Mouse (Mus musculus): ENCODE results near the gene Tmem221. TPM values are rescaled to one million over a fixed set of nuclear protein-coding genes. Genes with fewer than 3 reads are reported as not detected.

The Tmem221 gene
- 3.4 and 4.1 TPM in 2 replicates for polyA plus RNA-seq (2012; rRNA removed)

GRCm38 (mm10) chr8:71558071-71558957 lies at the start of gene Tmem221:
TSS of gene Tmem221 (minus strand) at chr8:71558871.
- no peak for DNase-seq (ENCODE audit: low read depth)

GRCm38 (mm10) chr8:71604021-71604420 lies 45.4 kb upstream of the Tmem221 start:
- no peak for DNase-seq (ENCODE audit: low read depth)

GRCm38 (mm10) chr8:71602666-71603334 lies 44.1 kb upstream of the Tmem221 start:
- DNase-seq (ENCODE audit: low read depth), result no peak

DNA sequence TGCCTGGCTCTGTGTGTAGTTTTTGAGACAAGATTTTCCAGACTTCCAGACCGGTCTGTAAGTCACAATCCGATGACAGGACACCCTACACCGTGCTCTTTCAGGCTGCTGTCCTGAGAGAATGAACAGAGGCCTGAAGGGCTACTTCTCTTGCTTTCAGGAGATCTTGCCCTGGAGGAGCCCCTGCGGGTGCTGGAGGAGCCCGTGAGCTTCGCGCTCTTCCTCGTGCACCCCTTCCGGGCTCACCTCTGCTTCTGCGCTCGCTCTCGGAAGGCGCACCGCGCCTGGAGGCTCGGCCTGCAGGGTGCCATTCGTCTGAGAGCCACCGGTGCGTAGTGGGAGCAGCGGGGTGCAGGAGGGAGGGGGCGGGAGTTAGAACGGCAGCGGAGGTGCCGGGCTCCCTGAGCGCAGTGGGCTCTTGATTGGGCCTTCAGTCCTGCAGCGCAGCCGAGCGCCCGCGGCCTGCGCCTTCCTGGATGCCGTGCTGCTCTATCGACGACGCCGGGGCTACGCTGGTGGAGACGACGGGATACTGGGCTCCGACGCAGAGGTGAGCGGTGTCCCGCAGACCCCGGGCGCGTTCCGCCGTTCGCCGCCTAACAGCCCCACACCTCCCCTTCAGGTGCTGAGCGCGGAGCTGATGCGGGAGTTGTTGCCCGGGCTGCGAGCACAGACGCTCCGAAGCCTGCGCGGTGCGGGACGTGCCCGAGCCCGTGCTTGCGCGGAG lies 43.4 kb upstream of the Tmem221 start:
- DNase-seq (ENCODE audit: low read depth), result no peak

DNA sequence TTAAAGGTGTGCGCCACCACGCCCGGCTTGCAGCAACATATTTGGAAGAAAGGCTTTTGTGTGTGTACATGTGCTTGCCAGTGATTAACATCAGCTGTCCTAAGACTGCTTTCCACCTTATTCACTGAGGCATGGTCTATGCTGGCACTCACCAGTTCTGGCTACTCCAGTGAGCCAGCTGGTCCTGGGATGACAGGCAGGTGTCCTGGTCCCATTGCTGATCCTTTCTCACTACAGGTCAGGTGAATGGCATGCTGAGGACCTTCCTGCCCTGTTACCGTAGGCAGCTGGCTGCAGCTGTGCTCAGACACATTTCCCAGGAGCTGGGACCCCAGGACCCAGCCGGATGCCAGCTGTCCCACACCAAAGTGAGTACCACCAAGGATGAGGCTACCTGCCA lies 40.2 kb upstream of the Tmem221 start:
- DNase-seq (ENCODE audit: low read depth), result no peak

DNA sequence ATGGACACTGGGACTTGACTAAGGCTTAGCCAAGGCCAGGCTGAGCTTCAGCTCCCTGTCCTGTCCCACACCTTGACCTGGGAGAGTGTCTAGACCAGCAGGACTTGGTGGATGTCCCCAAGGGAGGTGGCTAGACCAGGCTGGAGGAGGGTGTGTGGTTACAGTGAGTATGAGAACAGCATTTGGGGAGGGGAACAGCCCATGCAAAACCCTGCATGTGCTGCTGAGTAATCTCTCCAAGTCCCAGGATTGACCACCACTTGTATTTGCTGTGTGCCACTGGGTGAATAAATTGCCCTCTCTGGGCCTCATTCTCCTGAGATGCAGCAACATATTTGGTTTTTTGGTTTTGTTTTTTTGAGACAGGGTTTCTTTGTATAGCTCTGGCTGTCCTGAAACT lies 39.7 kb upstream of the Tmem221 start:
- DNase-seq (ENCODE audit: low read depth), result no peak

GRCm38 (mm10) chr8:71597451-71597850 lies 38.8 kb upstream of the Tmem221 start, which contains the start of gene Fam129c:
TSS of gene Fam129c (plus strand) at chr8:71597648.
- no peak for DNase-seq (ENCODE audit: low read depth)

- no peak for DNase-seq (ENCODE audit: low read depth)
Observed at GRCm38 (mm10) chr8:71596798-71597197, 38.1 kb upstream of the Tmem221 start.

GRCm38 (mm10) chr8:71596384-71596783 lies 37.7 kb upstream of the Tmem221 start:
- DNase-seq (ENCODE audit: low read depth), result no peak

- no peak for DNase-seq (ENCODE audit: low read depth)
Observed at GRCm38 (mm10) chr8:71595862-71596261, 37.2 kb upstream of the Tmem221 start.

DNA sequence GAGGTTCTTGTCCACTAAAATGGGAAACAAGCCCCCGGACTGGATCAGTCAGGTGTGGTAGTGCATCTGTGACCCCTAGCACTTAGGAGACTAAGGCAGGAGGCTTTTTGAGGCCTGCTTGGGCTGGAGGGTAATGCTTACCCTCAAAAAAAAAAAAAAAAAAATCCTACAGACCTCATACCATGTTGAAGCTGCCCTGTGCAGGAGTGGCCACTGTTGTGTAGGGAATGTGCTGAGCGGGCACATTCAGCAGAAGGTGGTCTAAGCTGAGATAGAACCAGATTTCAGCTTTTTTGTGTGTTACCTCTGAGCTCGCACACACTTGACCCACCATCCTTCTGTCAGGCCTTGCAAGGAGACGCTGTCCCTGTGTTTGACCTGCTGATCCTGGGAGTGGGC lies 35.7 kb upstream of the Tmem221 start:
- no peak for DNase-seq (ENCODE audit: low read depth)

- no peak for DNase-seq (ENCODE audit: low read depth)
Observed at GRCm38 (mm10) chr8:71593556-71594323, 35.1 kb upstream of the Tmem221 start.

- no peak for DNase-seq (ENCODE audit: low read depth)
Observed at GRCm38 (mm10) chr8:71592374-71593170, 33.9 kb upstream of the Tmem221 start.

GRCm38 (mm10) chr8:71591471-71592373 lies 33.1 kb upstream of the Tmem221 start, which contains the start of gene Pgls:
TSS of gene Pgls (plus strand) at chr8:71592176.
- no peak for DNase-seq (ENCODE audit: low read depth)

GRCm38 (mm10) chr8:71591017-71591416 lies 32.3 kb upstream of the Tmem221 start:
- DNase-seq (ENCODE audit: low read depth), result no peak

- no peak for DNase-seq (ENCODE audit: low read depth)
Observed at GRCm38 (mm10) chr8:71588762-71589161, 30.1 kb upstream of the Tmem221 start.

DNA sequence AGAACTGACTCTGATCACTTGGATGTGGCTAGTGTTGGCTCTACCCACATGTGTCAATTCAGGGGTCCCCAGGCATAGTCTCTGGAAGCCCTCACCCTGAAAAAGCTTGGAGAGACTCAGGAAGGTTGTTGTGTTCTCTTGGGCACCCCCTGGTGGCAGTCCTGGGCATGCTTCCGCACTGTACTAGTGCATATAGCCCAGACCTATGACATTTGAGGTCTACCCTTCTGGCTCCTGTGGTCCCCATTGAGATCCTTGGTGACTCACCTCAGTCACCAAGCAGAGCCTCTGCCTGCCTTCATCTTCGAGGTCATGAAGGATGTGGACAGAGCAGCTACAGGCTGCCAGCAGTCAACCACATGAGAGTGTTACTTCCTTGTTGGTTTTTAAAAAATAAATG lies 28.2 kb upstream of the Tmem221 start:
- no peak for DNase-seq (ENCODE audit: low read depth)

GRCm38 (mm10) chr8:71580201-71580600 lies 21.5 kb upstream of the Tmem221 start:
- DNase-seq (ENCODE audit: low read depth), result no peak

GRCm38 (mm10) chr8:71579476-71579875 lies 20.8 kb upstream of the Tmem221 start:
- DNase-seq (ENCODE audit: low read depth), result no peak

GRCm38 (mm10) chr8:71579009-71579408 lies 20.3 kb upstream of the Tmem221 start:
- DNase-seq (ENCODE audit: low read depth), result no peak
